ENCODE assay signal across 15 mouse cellular contexts in genomic region chr11:85827342-85827741, GRCm38 (mm10). TPM values are rescaled to one million over a fixed set of nuclear protein-coding genes. Genes with fewer than 3 reads are reported as not detected.
DNase-seq lines count a peak whose midpoint lies in the region; ATAC-seq lines count a peak whose summit lies in the region.
"Had no signal": no experiment of that assay in that cellular context is flagged by ENCODE, and none has a peak within 500 bp of the region (broad histone marks: within the 10 kb centered on the region; RNA-seq: fewer than 3 reads in every experiment).

No protein-coding gene starts in this region.

- H3K27me3 ChIP-seq in kidney, embryonic 15.5 days, result peaks cover 54% of the 10 kb centered on the region

- H3K9me3 ChIP-seq in kidney, embryonic 15.5 days (replicated peaks), result no peaks in the 10 kb centered on the region
- H3K9me3 ChIP-seq: limb, embryonic 13.5 days had no signal

- 0 out of 2 replicates have a peak overlapping the region, but pooled peaks have one; percentile 4 for H3K4me2 ChIP-seq in kidney, embryonic 15.5 days
- H3K4me2 ChIP-seq: limb, embryonic 13.5 days had no signal

- H3K9ac ChIP-seq in kidney, embryonic 15.5 days, result no peak overlapping the region
- H3K9ac ChIP-seq: limb, embryonic 13.5 days had no signal

- peak overlapping the region; percentile 84 for H3K27ac ChIP-seq in kidney, embryonic 15.5 days
- H3K27ac ChIP-seq: heart, adult 2 months; limb, embryonic 13.5 days had no signal

- H3K4me1 ChIP-seq in kidney, embryonic 15.5 days, result peaks cover 92% of the 10 kb centered on the region

- H3K4me3 ChIP-seq in kidney, embryonic 15.5 days (replicated peaks), result no peak overlapping the region
- H3K4me3 ChIP-seq: heart, adult 2 months; limb, embryonic 13.5 days; myocyte had no signal

- ATAC-seq in kidney, embryonic 15.5 days (replicated peaks; ENCODE audit: low FRiP score), result peak; percentile 9; the same call in 1 of the 2 replicates

- H3K36me3 ChIP-seq in kidney, embryonic 15.5 days, result no peaks in the 10 kb centered on the region
- H3K36me3 ChIP-seq: limb, embryonic 13.5 days had no signal

- peak; percentile 57 to 81 for DNase-seq in adrenal gland, adult (ENCODE audit: inconsistent age in 2 of 2, low spot score in 1 of 2)
- no peak for DNase-seq in adrenal gland, adult 8-10 months
- peak; percentile 28 for DNase-seq in lung, postnatal 10 days
- DNase-seq in lung, postnatal 36 days, result no peak
- peak; percentile 57 for DNase-seq in retina, embryonic 14.5 days (ENCODE audit: low spot score)
- DNase-seq in right cerebral cortex, postnatal 10 days (ENCODE audit: low spot score in 2 of 2), result no peak
- DNase-seq in frontal cortex, postnatal 10 days (ENCODE audit: low spot score in 2 of 2), result no peak
- DNase-seq: heart, adult 2 months; thymus, postnatal 4 days had no signal

- whole genome bisulfite sequencing in kidney, embryonic 15.5 days, result 30% methylated on average over 9 of the region's 9 CpGs

RNA-seq across cellular contexts. Expression of gene Tbx2, which starts 5.0 kb away (rescaled TPM):
- total RNA-seq in adrenal gland, adult 8-10 months (2022), result 10 to 100 TPM; 23.4 to 30.5 (median 24.9) TPM
- polyA plus RNA-seq in kidney, embryonic 15.5 days (2015; fragmentation: Nextera tagmentation; extraction: Ambion mirVana), result 11.2 and 11.4 TPM in 2 replicates

RNA-seq across cellular contexts. Expression of gene Gm11444, which starts 22.8 kb away (rescaled TPM):
- total RNA-seq in adrenal gland, adult 8-10 months (2022), result not detected
- not detected in 2 replicates for polyA plus RNA-seq in kidney, embryonic 15.5 days (2015; fragmentation: Nextera tagmentation; extraction: Ambion mirVana)
- total RNA-seq: common myeloid progenitor, adult 5-6 weeks; heart, adult 2 months had no signal
- polyA plus RNA-seq: brain, embryonic 14.5 days; heart, adult 2 months; intestine, embryonic 14.5 days; myocyte had no signal

RNA-seq across cellular contexts. Expression of gene Tbx4, which starts 58.9 kb away (rescaled TPM):
- total RNA-seq in adrenal gland, adult 8-10 months (2022), result under 1 TPM in 2 of 4 experiments, not detected in 2; 0.10 to 0.15 TPM
- polyA plus RNA-seq in kidney, embryonic 15.5 days (2015; fragmentation: Nextera tagmentation; extraction: Ambion mirVana), result 0.36 and 0.56 TPM in 2 replicates
- total RNA-seq: common myeloid progenitor, adult 5-6 weeks; heart, adult 2 months had no signal
- polyA plus RNA-seq: intestine, embryonic 14.5 days had no signal

Comparison
In these comparisons a context has a peak if more than half of its experiments do, and no peak if none do; other contexts are left out.
1. DNase-seq: peak in adrenal gland, adult (2 of 2), lung, postnatal 10 days (single experiment) and retina, embryonic 14.5 days (single experiment); none in adrenal gland, adult 8-10 months (single experiment), lung, postnatal 36 days (single experiment), right cerebral cortex, postnatal 10 days (0 of 2) and frontal cortex, postnatal 10 days (0 of 2).